Mouse (Mus musculus) hematopoietic stem cell, adult 5-6 weeks (primary cell): Measurements from ENCODE around the gene Fam213a. TPM values are rescaled to one million over a fixed set of nuclear protein-coding genes. Genes with fewer than 3 reads are reported as not detected.

Source experiments
- ATAC-seq, 2 experiments: fragments of 125-278 bp in 1 of 2; replicated peaks in 1 of 2; 2 replicates each; pipeline ENCODE4 v1.8.0; 2016 to 2017; ENCODE audit warnings: inconsistent platforms in 2 of 2, mild to moderate bottlenecking in 2 of 2, moderate number of reproducible peaks in 2 of 2, low read depth in 1 of 2, moderate TSS enrichment in 1 of 2; ENCODE audit not compliant: low FRiP score in 2 of 2, poor library complexity in 2 of 2, severe bottlenecking in 2 of 2, insufficient read depth in 1 of 2, low TSS enrichment in 1 of 2
- total RNA-seq: library from RNA; stranded (forward); fragments of 172-1452, 232-1000 nt; gene quantifications from 2 replicates; pipeline ENCODE4 v1.2.3, GENCODE M21; 2017

The Fam213a gene
- total RNA-seq, 1 experiment from 2014 or later: 46.1 TPM

DNA sequence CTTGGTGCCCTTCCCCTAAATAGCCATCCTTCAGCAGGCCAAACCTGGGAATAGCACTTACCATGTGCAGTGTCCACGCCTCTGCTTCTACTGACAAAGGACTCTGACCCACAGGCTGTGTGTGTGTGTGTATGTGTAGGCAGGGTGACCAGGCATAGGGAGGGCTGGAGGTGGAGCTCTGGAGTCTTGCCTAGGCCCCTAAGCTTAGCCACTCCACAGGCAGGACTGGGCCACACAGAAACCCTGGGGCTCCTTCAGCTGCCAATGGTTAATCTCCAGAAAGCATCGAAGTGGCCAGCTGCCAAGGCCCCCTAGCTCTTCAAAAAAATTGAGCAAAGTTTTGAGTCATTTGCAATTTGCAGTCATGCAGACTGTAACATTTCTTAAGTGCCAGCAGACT lies 5.5 kb downstream of the Fam213a start:
- no peak for ATAC-seq

DNA sequence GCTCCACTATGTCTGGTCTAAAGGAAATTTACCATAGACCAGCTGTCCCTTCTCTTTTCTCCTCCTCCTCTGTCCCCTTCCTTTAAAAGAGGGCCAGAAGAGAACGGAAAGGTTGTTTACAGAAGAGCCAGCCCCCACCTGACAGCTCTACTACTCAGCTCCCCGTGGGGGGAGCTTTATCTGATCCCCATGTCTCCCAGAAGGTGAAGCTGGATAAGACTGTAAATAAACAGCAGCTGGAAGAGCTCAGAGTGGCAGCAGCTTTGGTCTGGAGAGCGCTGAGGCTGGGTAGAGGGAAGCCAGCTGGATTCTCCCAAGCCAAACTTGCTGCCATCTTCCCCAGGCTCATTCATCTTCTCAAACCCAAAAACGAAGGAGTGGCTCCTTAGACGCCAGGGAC lies 5.9 kb downstream of the Fam213a start:
- ATAC-seq: no peak; a peak in 1 of 4 replicates

DNA sequence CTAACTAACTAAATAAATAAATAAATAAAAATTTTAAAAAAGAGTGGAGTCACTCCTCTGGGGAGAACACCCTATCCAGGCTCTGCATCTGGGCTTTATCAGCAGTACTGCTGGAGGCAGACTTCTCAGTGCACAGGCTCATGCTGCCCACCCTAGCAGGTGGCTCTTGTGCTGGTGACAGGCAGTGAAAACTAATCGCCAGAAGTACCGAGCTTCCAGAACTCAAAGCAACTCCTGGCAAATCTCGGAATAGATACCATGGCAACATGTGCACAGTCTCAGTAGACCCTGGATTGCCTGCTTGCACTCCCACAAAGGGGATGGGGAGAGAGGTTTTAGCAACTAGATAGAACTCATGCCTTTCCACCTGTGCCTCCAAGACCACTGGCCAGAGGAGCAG lies 6.7 kb downstream of the Fam213a start:
- no peak; a peak in 1 of 4 replicates for ATAC-seq

DNA sequence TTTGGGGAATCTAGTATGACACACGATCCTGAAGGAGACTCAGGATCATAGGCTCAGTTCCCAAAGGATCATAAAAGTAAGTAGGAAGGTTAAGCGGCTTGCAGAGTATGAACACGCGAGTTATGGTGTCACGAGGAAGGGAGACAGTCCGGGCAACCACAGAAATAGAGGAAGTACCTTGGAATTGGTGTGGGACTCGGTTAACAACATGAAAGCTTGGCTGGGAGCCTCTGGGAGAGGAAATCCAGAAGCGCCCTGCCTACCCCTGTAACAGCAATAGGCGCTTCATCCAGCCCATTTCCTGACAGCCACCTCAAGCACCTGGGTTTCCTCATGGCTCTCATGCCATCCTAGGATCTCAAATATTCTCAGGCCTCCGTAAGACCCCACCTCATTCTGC lies 7.3 kb downstream of the Fam213a start:
- ATAC-seq: peak; percentile 19 to 58

DNA sequence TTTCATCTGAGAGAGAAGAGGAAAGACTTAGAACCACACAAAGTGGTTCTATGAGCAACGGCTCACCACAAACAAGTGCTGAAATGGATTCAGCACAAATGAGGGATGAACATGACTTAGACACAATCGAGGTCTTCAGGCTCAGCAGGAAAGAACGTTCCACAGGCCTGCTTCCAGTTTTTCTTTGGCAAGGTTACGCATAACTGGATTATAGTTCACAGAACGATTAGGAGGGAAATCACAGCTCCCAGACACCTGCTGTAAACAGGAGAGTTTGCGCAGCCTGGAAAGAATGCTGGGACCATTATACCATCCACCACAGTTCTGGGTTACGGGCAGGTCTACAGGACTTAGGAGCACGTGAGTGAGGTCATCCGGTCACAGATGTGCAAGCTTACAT lies 7.9 kb downstream of the Fam213a start:
- no peak for ATAC-seq

DNA sequence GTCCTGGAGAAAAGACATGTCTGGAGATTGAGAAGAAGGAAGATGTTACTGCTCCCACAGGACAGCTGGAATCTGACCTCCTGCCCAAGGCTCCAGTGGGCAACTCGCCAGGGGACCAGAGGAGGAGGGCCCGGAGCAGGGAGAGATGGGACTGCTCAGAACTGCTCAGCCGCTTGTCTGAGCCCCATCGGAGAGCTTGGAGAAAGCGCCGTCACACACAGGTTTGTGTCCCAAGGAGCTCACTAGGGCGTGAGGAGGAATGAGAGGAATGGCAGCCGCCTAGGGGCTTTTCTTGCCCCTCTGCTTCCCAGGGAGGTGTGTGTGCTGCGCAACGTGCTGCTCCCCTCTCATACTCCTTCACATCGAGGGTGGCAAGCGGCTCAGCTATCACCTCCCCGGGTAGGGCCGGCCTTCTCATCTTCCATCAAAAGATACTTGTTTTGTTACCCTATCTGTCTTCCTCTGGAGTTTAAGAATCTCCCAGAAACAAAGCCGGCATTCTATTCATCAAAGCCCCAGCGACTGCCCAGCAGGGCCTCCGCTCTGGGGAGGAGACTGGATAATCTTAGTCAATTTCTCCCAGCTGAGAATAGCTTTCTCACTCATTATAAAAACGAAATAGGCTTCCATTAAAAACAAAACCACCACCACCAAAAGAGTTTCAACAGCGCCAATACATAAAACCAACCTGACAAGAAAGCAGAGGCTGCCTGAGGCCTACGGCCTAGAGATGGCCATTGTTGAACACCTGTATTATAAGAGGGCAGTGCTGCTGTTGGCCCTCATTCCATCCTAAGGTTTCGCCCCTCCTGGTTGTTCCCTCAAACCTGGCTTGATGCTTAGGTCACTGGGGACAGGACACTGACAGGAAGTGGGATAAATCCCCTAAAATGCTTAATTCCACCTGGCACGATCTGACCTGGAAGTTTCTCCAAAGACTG lies 9.1 kb downstream of the Fam213a start:
- no peak for ATAC-seq

DNA sequence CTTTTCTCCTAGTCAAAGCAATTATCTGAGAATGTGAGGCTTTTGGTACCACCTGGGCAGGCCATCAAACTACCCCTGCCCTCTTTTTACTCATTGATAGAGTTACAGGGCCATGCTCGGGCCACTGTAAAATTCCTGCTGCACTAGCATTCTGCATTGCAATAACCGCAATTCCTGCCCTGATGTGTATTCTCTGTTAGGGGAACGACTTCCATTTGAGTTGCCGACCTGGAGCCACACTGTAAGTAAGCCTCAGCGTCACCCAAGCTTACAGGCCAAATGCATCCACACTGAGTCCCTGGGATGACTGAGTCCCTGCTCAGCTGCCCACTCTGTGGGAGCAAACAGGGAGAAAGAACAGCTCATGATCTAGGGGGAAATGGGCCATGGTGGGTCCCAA lies 12.0 kb downstream of the Fam213a start:
- ATAC-seq: no peak

DNA sequence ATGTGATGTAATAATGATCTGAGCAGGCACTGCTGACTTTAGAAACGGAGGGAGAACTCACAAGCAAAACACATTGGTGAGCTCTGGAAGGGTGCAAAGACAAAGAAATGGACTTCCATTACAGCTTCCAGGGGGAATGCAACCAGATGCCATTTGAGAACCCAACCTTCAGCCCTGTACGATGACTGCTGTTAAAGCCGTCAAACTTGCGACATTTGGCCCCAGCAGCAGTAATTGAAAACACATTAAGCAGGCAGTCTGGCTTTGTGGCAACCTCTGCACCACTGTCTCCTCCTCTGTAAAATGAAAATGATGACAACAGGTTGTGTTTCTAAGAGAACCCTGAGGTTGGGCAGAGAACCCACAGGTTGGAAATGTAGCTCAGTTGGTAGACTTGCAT lies 12.8 kb downstream of the Fam213a start:
- no peak for ATAC-seq

DNA sequence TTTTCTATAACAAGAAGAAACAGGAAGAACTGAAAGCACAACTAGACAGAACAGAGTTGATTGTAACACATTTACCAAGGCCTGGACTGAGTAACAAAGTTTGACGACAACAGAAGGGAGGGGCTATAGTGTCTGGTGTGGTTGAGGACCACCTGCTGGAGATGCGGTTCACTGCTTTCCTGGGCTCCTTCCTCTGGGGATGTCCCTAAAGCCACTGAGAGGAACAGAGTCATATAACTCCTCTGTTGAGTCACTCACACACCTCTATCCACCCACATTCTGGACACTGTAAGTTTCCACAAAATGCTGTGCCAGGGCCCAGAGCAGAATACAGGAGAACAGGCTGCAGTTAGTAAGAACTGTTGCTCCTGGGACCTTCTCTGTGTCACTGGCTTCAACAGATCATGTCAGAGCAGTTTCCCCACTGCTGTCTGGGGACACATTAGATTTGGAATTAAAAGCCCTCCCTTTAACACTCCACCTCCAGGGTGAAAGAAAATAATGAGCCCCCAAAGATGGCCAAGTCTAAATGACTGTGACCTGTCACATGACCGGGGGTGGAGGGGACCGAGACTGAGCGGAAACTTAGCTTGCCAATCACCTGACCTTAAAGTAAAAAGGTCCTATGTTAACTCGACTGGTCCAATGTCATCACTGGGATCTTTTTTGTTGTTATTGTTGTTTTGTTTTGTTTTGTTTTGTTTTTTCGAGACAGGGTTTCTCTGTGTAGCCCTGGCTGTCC lies 13.5 kb downstream of the Fam213a start:
- ATAC-seq: peak; percentile 73 to 77

DNA sequence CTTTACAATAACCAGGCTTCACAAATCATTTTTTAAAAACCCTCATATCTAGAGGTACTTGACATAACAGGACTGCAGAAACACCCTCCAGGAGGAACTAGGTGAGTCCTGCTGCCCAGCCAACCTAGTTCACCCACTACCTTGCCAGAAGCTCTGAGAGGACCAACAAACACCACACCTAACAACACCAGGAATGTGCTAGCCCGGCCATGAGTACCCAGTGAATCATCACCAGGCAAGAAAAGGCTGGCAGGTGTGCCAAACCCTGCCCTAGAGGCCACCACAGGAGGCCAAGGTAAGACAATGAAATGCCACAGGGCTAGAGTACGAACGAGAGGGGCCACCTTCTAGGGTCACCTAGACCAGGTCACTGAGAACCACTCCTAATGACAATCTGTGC lies 17.4 kb downstream of the Fam213a start:
- ATAC-seq: no peak

DNA sequence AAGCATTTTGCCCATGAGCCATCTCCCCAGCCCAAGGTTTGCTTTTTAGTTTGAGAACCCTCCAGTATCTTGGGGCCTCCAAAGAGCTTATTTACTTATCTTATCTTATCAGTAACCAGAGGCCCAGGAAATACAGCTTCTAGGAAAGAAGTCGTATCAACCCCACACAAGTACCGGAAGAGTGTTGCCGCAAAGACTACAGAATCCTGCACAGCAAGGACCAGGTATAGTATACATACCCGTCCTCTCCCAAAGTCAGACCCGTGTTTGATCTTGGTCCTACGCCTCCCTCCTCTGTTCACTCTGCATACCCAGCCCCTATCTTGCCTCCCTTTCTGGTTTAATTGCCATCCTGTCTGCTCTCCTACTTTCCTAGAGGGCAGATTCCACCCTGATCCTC lies 21.1 kb downstream of the Fam213a start:
- peak; percentile 9 to 37; a peak in 1 of 4 replicates for ATAC-seq

DNA sequence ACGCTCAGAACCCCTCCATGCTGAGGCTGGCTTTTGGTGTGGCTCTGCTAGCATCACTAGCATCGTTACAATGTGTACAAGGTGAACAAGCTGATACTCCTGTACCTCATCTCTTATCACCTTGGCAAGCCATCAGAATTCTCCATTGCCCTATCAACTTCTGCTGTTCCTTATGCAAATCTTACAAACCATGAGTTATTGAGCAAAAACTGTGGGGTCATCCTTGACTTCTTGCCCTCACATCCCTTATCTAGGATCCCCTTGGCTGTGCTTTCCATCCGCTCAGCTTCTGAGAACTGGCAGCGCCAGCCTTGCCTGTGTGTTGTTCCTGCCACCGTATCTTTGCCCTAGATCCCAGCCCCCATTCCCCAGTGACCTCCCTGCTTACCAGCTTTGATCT lies 24.8 kb downstream of the Fam213a start:
- ATAC-seq: no peak

DNA sequence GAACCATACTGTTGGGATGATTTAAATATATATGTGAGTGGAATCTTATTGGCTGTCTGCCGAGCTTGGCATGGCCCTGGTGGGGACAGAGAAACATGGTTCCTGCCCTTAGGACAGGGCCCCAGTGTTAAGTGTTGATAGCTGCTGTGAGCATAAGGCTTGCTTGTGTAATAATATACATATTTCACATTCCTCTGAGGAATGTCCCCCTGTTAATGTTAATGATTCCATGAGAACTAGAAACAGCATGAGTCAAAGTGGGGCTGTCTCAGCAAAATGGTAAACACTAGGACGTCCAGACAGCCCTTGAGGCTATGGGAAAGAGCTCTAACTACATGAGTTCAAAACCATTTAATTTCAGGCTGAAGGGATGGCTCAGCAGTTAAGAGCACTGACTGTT lies 26.4 kb downstream of the Fam213a start:
- no peak for ATAC-seq

DNA sequence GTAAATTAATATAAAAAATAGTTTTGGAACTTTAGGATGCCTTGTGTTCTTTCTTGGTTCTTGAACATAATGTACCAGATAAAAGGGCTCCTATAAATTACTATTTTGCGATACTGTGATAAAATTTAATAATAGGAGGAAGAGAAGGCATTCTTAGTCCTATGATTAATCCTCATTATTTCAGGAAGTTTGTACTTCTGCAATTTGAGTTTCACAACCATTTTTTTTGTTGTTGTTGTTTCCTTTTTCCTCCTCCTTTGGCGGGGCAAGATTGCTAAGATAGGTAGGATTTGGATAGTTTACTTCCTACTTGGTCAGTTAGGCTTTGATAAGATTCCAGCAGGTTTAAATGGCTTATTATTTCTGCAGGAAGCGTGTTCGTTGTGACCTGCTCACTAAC lies 28.0 kb downstream of the Fam213a start:
- peak in 1 of 2 experiments; percentile 27; a peak in 1 of 4 replicates for ATAC-seq

DNA sequence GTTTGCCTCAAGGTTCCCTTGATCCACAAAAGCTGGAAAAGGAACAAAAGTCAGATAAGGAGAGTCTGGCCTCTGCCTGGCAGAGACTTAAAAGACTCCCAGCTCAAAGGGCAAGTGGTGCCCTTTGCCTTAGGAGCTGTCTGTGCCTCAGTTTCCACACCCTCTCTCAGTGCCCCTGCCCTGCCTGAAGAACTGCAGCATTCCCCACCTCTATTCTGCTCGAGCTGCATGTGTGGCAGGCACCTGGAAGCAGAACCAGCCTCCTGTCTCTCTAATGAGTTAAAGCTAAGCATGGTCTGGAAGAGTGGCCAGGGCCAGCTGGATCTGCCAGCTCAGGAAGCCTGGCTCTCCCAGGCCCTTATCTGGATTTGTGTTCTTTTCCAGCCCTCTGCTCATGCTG lies 33.9 kb downstream of the Fam213a start:
- ATAC-seq: no peak

DNA sequence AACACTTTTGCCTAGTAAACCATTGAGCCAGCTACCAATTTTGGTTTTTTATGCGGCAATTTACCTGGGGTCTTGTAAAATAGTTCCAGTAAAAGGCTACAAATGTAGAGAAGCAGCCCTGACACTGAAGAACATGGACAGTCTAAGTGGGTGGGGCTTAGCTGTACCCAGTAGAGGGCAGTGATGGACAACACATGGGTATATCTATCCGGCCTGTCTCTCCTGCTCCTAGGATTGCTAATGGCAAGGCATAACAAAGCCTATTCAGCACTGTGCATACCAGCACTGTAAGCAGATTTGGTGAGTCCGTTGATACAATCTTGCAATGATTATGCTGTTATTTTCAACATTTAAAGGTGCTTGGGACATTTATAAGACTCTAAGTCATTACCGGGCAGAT lies 34.6 kb downstream of the Fam213a start:
- ATAC-seq: peak; percentile 43 to 61; a peak in 2 of 4 replicates

DNA sequence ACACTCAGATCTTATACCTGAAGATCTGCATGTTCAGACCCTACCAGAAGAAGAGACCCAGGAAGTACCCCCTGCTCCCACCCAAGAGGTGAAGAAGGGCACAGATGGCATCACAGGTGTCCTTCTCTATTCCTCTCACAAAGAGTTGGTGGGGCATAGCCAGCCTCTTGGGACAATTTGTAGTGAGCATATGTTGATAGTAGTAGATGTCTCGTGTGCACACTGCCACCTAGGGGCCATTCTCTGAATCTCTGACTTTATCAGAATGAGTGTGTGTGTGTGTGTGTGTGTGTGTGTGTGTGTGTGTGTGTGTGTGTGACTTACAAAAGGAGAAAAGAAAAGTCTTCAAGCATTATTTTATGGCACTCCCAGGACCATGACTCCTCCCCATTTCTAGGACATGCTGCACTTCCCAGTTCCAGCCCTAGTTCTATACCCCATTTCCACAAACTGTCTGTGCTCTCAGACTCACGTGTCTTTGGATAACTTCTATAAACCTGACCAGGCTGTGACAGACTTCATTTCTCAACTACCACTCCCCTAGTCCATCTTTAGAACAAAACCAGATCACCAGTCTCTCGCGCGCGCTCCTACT lies 38.4 kb downstream of the Fam213a start:
- peak; percentile 73 to 82 for ATAC-seq

DNA sequence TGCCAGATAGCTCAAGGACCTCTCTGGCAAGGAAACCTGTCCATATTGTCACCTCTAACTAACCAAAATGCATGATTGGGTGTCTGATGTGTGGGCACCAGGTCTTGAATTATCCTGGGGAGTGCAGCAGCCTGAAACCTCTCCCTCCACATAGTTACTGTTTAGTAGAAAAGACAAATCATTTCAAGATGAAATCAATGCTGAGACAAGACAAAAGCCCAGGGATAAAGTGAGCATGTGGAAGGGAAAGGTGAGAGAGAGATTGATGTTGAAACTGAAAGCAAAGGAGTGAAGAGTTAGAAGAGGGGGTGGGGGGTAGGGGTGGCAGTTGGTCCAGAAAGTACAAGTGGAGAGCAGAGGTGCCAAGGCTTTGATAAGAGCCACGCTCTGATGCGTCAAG lies 45.5 kb downstream of the Fam213a start:
- ATAC-seq: no peak
